17 mouse cellular contexts compared by ENCODE assay signal in genomic region chr15:103115726-103116125, GRCm38 (mm10). TPM values are rescaled to one million over a fixed set of nuclear protein-coding genes. Genes with fewer than 3 reads are reported as not detected.
DNase-seq lines count a peak whose midpoint lies in the region; ATAC-seq lines count a peak whose summit lies in the region.
"Had no signal": no experiment of that assay in that cellular context is flagged by ENCODE, and none has a peak within 500 bp of the region (broad histone marks: within the 10 kb centered on the region; RNA-seq: fewer than 3 reads in every experiment).

No protein-coding gene starts in this region.

- no peak overlapping the region for H3K4me3 ChIP-seq in kidney, embryonic 15.5 days (replicated peaks)
- no peak overlapping the region for H3K4me3 ChIP-seq in embryonic facial prominence, embryonic 12.5 days
- no peak overlapping the region for H3K4me3 ChIP-seq in intestine, embryonic 16.5 days (ENCODE audit: low read length)
- H3K4me3 ChIP-seq in neural tube, embryonic 12.5 days: no peak overlapping the region
- H3K4me3 ChIP-seq: erythroblast, embryonic 14.5 days; heart, embryonic 12.5 days; liver, embryonic 13.5 days had no signal

- peak overlapping the region; percentile 81 for H3K27ac ChIP-seq in kidney, embryonic 15.5 days
- peak overlapping the region; percentile 75 for H3K27ac ChIP-seq in embryonic facial prominence, embryonic 12.5 days
- H3K27ac ChIP-seq in intestine, embryonic 16.5 days (ENCODE audit: low read length): 0 out of 2 replicates have a peak overlapping the region, but pooled peaks have one; percentile 20
- no peak overlapping the region for H3K27ac ChIP-seq in neural tube, embryonic 12.5 days
- H3K27ac ChIP-seq: liver, embryonic 13.5 days had no signal

- H3K9ac ChIP-seq in kidney, embryonic 15.5 days: no peak overlapping the region
- no peak overlapping the region for H3K9ac ChIP-seq in embryonic facial prominence, embryonic 12.5 days
- no peak overlapping the region for H3K9ac ChIP-seq in intestine, embryonic 16.5 days (ENCODE audit: low read depth, low read length)
- H3K9ac ChIP-seq in neural tube, embryonic 12.5 days: 0 out of 2 replicates have a peak overlapping the region, but pooled peaks have one; percentile 36
- H3K9ac ChIP-seq: heart, embryonic 12.5 days; liver, embryonic 13.5 days had no signal

- WGBS in kidney, embryonic 15.5 days: 48% methylated on average over 5 of the region's 5 CpGs
- WGBS in embryonic facial prominence, embryonic 12.5 days: 32% methylated on average over 5 of the region's 5 CpGs
- WGBS in intestine, embryonic 16.5 days: 58% methylated on average over 5 of the region's 5 CpGs
- 67% methylated on average over 5 of the region's 5 CpGs for WGBS in neural tube, embryonic 12.5 days

- DNase-seq in kidney, adult 8-10 months: no peak
- no peak for DNase-seq in testis, postnatal 10 days (ENCODE audit: low spot score)
- no peak for DNase-seq in cerebellum, postnatal 4 days (ENCODE audit: low spot score in 2 of 2)
- DNase-seq in thymus, postnatal 4 days: no peak
- DNase-seq: adrenal gland, postnatal 25 days; B cell, adult 2 months; cerebellum, adult 18-20 months; kidney, postnatal 36 days; liver, embryonic 13.5 days; lung, postnatal 10 days had no signal

- H3K36me3 ChIP-seq in kidney, embryonic 15.5 days: no peaks in the 10 kb centered on the region
- no peaks in the 10 kb centered on the region for H3K36me3 ChIP-seq in embryonic facial prominence, embryonic 12.5 days
- no peaks in the 10 kb centered on the region for H3K36me3 ChIP-seq in intestine, embryonic 16.5 days (ENCODE audit: control insufficient read depth, insufficient read depth, low read length)
- no peaks in the 10 kb centered on the region for H3K36me3 ChIP-seq in neural tube, embryonic 12.5 days
- H3K36me3 ChIP-seq: heart, embryonic 12.5 days; liver, embryonic 13.5 days had no signal

- no peaks in the 10 kb centered on the region for H3K9me3 ChIP-seq in kidney, embryonic 15.5 days (replicated peaks)
- no peaks in the 10 kb centered on the region for H3K9me3 ChIP-seq in embryonic facial prominence, embryonic 12.5 days
- no peaks in the 10 kb centered on the region for H3K9me3 ChIP-seq in intestine, embryonic 16.5 days (ENCODE audit: control insufficient read depth, low read length)
- no peaks in the 10 kb centered on the region for H3K9me3 ChIP-seq in neural tube, embryonic 12.5 days
- H3K9me3 ChIP-seq: heart, embryonic 12.5 days; liver, embryonic 13.5 days had no signal

- peaks cover 61% of the 10 kb centered on the region for H3K4me1 ChIP-seq in kidney, embryonic 15.5 days
- H3K4me1 ChIP-seq in embryonic facial prominence, embryonic 12.5 days: peaks cover 25% of the 10 kb centered on the region
- H3K4me1 ChIP-seq in intestine, embryonic 16.5 days (ENCODE audit: control insufficient read depth, insufficient read depth, low read length): peaks cover 12% of the 10 kb centered on the region
- peaks cover 34% of the 10 kb centered on the region for H3K4me1 ChIP-seq in neural tube, embryonic 12.5 days
- H3K4me1 ChIP-seq: heart, embryonic 12.5 days; liver, embryonic 13.5 days had no signal

- H3K4me2 ChIP-seq in kidney, embryonic 15.5 days: peak overlapping the region; percentile 40
- peak overlapping the region; percentile 9; the same call in 1 of the 2 replicates for H3K4me2 ChIP-seq in embryonic facial prominence, embryonic 12.5 days (replicated peaks)
- H3K4me2 ChIP-seq in intestine, embryonic 16.5 days (ENCODE audit: low read depth, low read length): no peak overlapping the region
- H3K4me2 ChIP-seq in neural tube, embryonic 12.5 days (replicated peaks): peak overlapping the region; percentile 32; the same call in 1 of the 2 replicates
- H3K4me2 ChIP-seq: heart, embryonic 12.5 days; liver, embryonic 13.5 days had no signal

- ATAC-seq in kidney, embryonic 15.5 days (replicated peaks; ENCODE audit: low FRiP score): no peak
- ATAC-seq in embryonic facial prominence, embryonic 12.5 days (ENCODE audit: insufficient number of reproducible peaks, insufficient read depth, low FRiP score, low TSS enrichment): no peak
- ATAC-seq in intestine, embryonic 16.5 days: no peak
- ATAC-seq in neural tube, embryonic 12.5 days (ENCODE audit: low FRiP score, low read depth): no peak
- ATAC-seq: forebrain, embryonic 14.5 days had no signal

- H3K27me3 ChIP-seq in kidney, embryonic 15.5 days: peaks cover 59% of the 10 kb centered on the region
- H3K27me3 ChIP-seq in embryonic facial prominence, embryonic 12.5 days: peaks cover 65% of the 10 kb centered on the region
- H3K27me3 ChIP-seq in intestine, embryonic 16.5 days (replicated peaks; ENCODE audit: control insufficient read depth, insufficient read depth, low read length): peaks cover 15% of the 10 kb centered on the region; the same call in 1 of the 2 replicates
- H3K27me3 ChIP-seq in neural tube, embryonic 12.5 days (replicated peaks): no peaks in the 10 kb centered on the region

RNA-seq across cellular contexts. Expression of gene Smug1, which starts 51.2 kb away (rescaled TPM):
- polyA plus RNA-seq in kidney, embryonic 15.5 days (2015; fragmentation: Nextera tagmentation; extraction: Ambion mirVana): 17.7 and 18.0 TPM in 2 replicates
- 16.6 and 18.8 TPM in 2 replicates for polyA plus RNA-seq in embryonic facial prominence, embryonic 12.5 days (2016; fragmentation: Nextera tagmentation; extraction: Ambion mirVana)
- polyA plus RNA-seq in intestine, embryonic 16.5 days (2015; fragmentation: Nextera tagmentation; extraction: Ambion mirVana): 20.2 and 22.1 TPM in 2 replicates
- 66.6 and 68.0 TPM in 2 replicates for polyA plus RNA-seq in neural tube, embryonic 12.5 days (2016; fragmentation: Nextera tagmentation; extraction: Ambion mirVana)
